Mouse (Mus musculus): Measurements from ENCODE around the gene Riox1. TPM values are rescaled to one million over a fixed set of nuclear protein-coding genes. Genes with fewer than 3 reads are reported as not detected.

The Riox1 gene
- polyA plus RNA-seq, 1 experiment from 2014 or later: 14.2 TPM

- WGBS: under 1% methylated on average over 100 of the region's 116 CpGs
- peak overlapping the region; percentile 80 for H3K27ac ChIP-seq
- 0 out of 2 replicates have a peak, but pooled peaks cover 6% of the 10 kb centered on the region for H3K36me3 ChIP-seq
- H3K4me3 ChIP-seq: peak overlapping the region; percentile 81
- H3K4me2 ChIP-seq: peak overlapping the region; percentile 96
- peaks cover 31% of the 10 kb centered on the region for H3K4me1 ChIP-seq
- H3K27me3 ChIP-seq: no peaks in the 10 kb centered on the region
- H3K9ac ChIP-seq: peak overlapping the region; percentile 77
- peak; percentile 51; the same call in 1 of the 2 replicates for ATAC-seq (ENCODE audit: borderline replicate concordance, extremely low read depth, low FRiP score, low TSS enrichment)
- no peaks in the 10 kb centered on the region for H3K9me3 ChIP-seq
Observed at GRCm38 (mm10) chr12:83950840-83951701, 663 bp downstream of the Riox1 start.

- Histone ChIP-seq H3K9me3 (no peaks in the 10 kb centered on the region), H3K4me3 (peak overlapping the region; percentile 81), H3K4me1 (peaks cover 31% of the 10 kb centered on the region), H3K27ac (no peak overlapping the region), H3K36me3 (0 out of 2 replicates have a peak, but pooled peaks cover 6% of the 10 kb centered on the region), H3K9ac (peak overlapping the region; percentile 77), H3K4me2 (peak overlapping the region; percentile 96), H3K27me3 (no peaks in the 10 kb centered on the region)
- WGBS: 40% methylated on average over 32 of the region's 32 CpGs
- no peak for ATAC-seq (ENCODE audit: borderline replicate concordance, extremely low read depth, low FRiP score, low TSS enrichment)
Observed at GRCm38 (mm10) chr12:83951711-83952575, 1.5 kb downstream of the Riox1 start.

- no peak for ATAC-seq (ENCODE audit: borderline replicate concordance, extremely low read depth, low FRiP score, low TSS enrichment)
Observed at GRCm38 (mm10) chr12:83958278-83958677, 7.9 kb downstream of the Riox1 start.

GRCm38 (mm10) chr12:83965235-83965634 lies 14.8 kb downstream of the Riox1 start:
- peak; percentile 84; the same call in 1 of the 2 replicates for ATAC-seq (ENCODE audit: borderline replicate concordance, extremely low read depth, low FRiP score, low TSS enrichment)
- Histone ChIP-seq H3K27ac (peak overlapping the region; percentile 71), H3K9ac (no peak overlapping the region), H3K4me1 (peaks cover 10% of the 10 kb centered on the region), H3K36me3 (no peaks in the 10 kb centered on the region), H3K4me2 (no peak overlapping the region), H3K9me3 (no peaks in the 10 kb centered on the region), H3K27me3 (no peaks in the 10 kb centered on the region), H3K4me3 (no peak overlapping the region)
- WGBS: 61% methylated on average over 7 of the region's 7 CpGs

More at GRCm38 (mm10) chr12:83958278-83958677, 7.9 kb downstream of the Riox1 start:
- Histone ChIP-seq H3K9ac (no peak overlapping the region), H3K27ac (no peak overlapping the region), H3K9me3 (no peaks in the 10 kb centered on the region), H3K4me3 (no peak overlapping the region), H3K27me3 (no peaks in the 10 kb centered on the region), H3K36me3 (0 out of 2 replicates have a peak, but pooled peaks cover 6% of the 10 kb centered on the region), H3K4me2 (no peak overlapping the region), H3K4me1 (peaks cover 5% of the 10 kb centered on the region)
- 87% methylated on average over 9 of the region's 9 CpGs for WGBS

- H3K27ac ChIP-seq: no peak overlapping the region
- 64% methylated on average over 2 of the region's 2 CpGs for WGBS
- no peak overlapping the region for H3K4me3 ChIP-seq
- H3K9me3 ChIP-seq: no peaks in the 10 kb centered on the region
- ATAC-seq (ENCODE audit: borderline replicate concordance, extremely low read depth, low FRiP score, low TSS enrichment): no peak
- no peaks in the 10 kb centered on the region for H3K4me1 ChIP-seq
- H3K36me3 ChIP-seq: no peaks in the 10 kb centered on the region
- no peak overlapping the region for H3K9ac ChIP-seq
- H3K4me2 ChIP-seq: no peak overlapping the region
- H3K27me3 ChIP-seq: no peaks in the 10 kb centered on the region
Observed at GRCm38 (mm10) chr12:83972117-83972516, 21.7 kb downstream of the Riox1 start.

- Histone ChIP-seq H3K36me3 (no peaks in the 10 kb centered on the region), H3K4me1 (no peaks in the 10 kb centered on the region; the same call in 1 of the 2 replicates), H3K4me3 (no peak overlapping the region), H3K4me2 (no peak overlapping the region), H3K9me3 (no peaks in the 10 kb centered on the region), H3K27me3 (no peaks in the 10 kb centered on the region), H3K27ac (no peak overlapping the region), H3K9ac (no peak overlapping the region)
- WGBS: 88% methylated on average over 6 of the region's 6 CpGs
- no peak for ATAC-seq (ENCODE audit: borderline replicate concordance, extremely low read depth, low FRiP score, low TSS enrichment)
Observed at GRCm38 (mm10) chr12:83978862-83979261, 28.5 kb downstream of the Riox1 start.

- Histone ChIP-seq H3K27ac (no peak overlapping the region), H3K36me3 (no peaks in the 10 kb centered on the region), H3K9ac (no peak overlapping the region), H3K4me2 (no peak overlapping the region), H3K4me3 (no peak overlapping the region), H3K4me1 (peaks cover 2% of the 10 kb centered on the region), H3K9me3 (no peaks in the 10 kb centered on the region), H3K27me3 (no peaks in the 10 kb centered on the region)
- no peak for ATAC-seq (ENCODE audit: borderline replicate concordance, extremely low read depth, low FRiP score, low TSS enrichment)
- 61% methylated on average over 4 of the region's 4 CpGs for whole genome bisulfite sequencing
Observed at GRCm38 (mm10) chr12:83981615-83982014, 31.2 kb downstream of the Riox1 start.

GRCm38 (mm10) chr12:83984752-83985151 lies 34.3 kb downstream of the Riox1 start, which contains the start of gene Heatr4:
Gene Heatr4, minus strand, starts transcription at chr12:83984852.
- H3K9ac ChIP-seq: no peak within 1 kb of the TSS
- H3K4me3 ChIP-seq: no peak within 1 kb of the TSS
- no peak within 1 kb of the TSS for H3K4me2 ChIP-seq
- WGBS: 65% methylated on average over 4 of the region's 4 CpGs
- no peaks in the 10 kb centered on the region for H3K36me3 ChIP-seq
- H3K27ac ChIP-seq: 0 out of 2 replicates have a peak within 1 kb of the TSS, but pooled peaks have one; percentile 13
- H3K27me3 ChIP-seq: no peaks in the 10 kb centered on the region
- ATAC-seq (ENCODE audit: borderline replicate concordance, extremely low read depth, low FRiP score, low TSS enrichment): no peak
- no peaks in the 10 kb centered on the region for H3K9me3 ChIP-seq
- peaks cover 19% of the 10 kb centered on the region for H3K4me1 ChIP-seq

- Histone ChIP-seq H3K4me3 (peak overlapping the region; percentile 74), H3K27ac (peak overlapping the region; percentile 98), H3K9ac (peak overlapping the region; percentile 75), H3K4me1 (peaks cover 19% of the 10 kb centered on the region), H3K27me3 (no peaks in the 10 kb centered on the region), H3K9me3 (no peaks in the 10 kb centered on the region), H3K36me3 (no peaks in the 10 kb centered on the region), H3K4me2 (peak overlapping the region; percentile 75)
- ATAC-seq (ENCODE audit: borderline replicate concordance, extremely low read depth, low FRiP score, low TSS enrichment): no peak
- WGBS: 9% methylated on average over 8 of the region's 8 CpGs
Observed at GRCm38 (mm10) chr12:83987242-83987582, 36.8 kb downstream of the Riox1 start.

GRCm38 (mm10) chr12:83987583-83988441 lies 37.4 kb downstream of the Riox1 start, which contains the start of gene Acot2:
Gene Acot2, plus strand, starts transcription at chr12:83987861.
- H3K9me3 ChIP-seq: no peaks in the 10 kb centered on the region
- peak within 1 kb of the TSS; percentile 74 for H3K4me3 ChIP-seq
- peak within 1 kb of the TSS; percentile 75 for H3K4me2 ChIP-seq
- H3K27ac ChIP-seq: peak within 1 kb of the TSS; percentile 98
- H3K27me3 ChIP-seq: no peaks in the 10 kb centered on the region
- WGBS: under 1% methylated on average over 80 of the region's 80 CpGs
- H3K36me3 ChIP-seq: no peaks in the 10 kb centered on the region
- H3K9ac ChIP-seq: peak within 1 kb of the TSS; percentile 75
- peak; percentile 87 for ATAC-seq (ENCODE audit: borderline replicate concordance, extremely low read depth, low FRiP score, low TSS enrichment)
- H3K4me1 ChIP-seq: peaks cover 19% of the 10 kb centered on the region

- Histone ChIP-seq H3K4me3 (peak overlapping the region; percentile 74), H3K9me3 (no peaks in the 10 kb centered on the region), H3K4me1 (peaks cover 19% of the 10 kb centered on the region), H3K27me3 (no peaks in the 10 kb centered on the region), H3K27ac (peak overlapping the region; percentile 98), H3K9ac (peak overlapping the region; percentile 75), H3K4me2 (peak overlapping the region; percentile 75), H3K36me3 (peaks cover 4% of the 10 kb centered on the region; the same call in 1 of the 2 replicates)
- 50% methylated on average over 4 of the region's 4 CpGs for WGBS
- no peak for ATAC-seq (ENCODE audit: borderline replicate concordance, extremely low read depth, low FRiP score, low TSS enrichment)
Observed at GRCm38 (mm10) chr12:83988483-83988882, 38.1 kb downstream of the Riox1 start.
